Mouse (Mus musculus) megakaryocyte, embryonic 14.5 days (primary cell): ENCODE results near the gene Slc7a1.

ENCODE experiments used
- FLI1 ChIP-seq: IDR thresholded peaks from 2 replicates; pipeline ENCODE4 v1.6.1; 2012; ENCODE audit warnings: low read length, inconsistent platforms, mixed read lengths
- GATA1 ChIP-seq: IDR thresholded peaks from 3 replicates; pipeline ENCODE4 v1.6.1; 2012; ENCODE audit warnings: mixed read lengths, low read length, inconsistent platforms, borderline replicate concordance

GRCm38 (mm10) chr5:148357168-148357567 is 42.5 kb downstream of the Slc7a1 start:
- TF ChIP-seq FLI1: no peak
- TF ChIP-seq GATA1: no peak
